Mouse (Mus musculus) liver, embryonic 15.5 days (tissue): ENCODE data around the gene Olig1. TPM values are rescaled to one million over a fixed set of nuclear protein-coding genes. Genes with fewer than 3 reads are reported as not detected.

Source experiments
- ATAC-seq: fragments of 200-750 bp; cut with Nextera tagmentation; 2 replicates; pipeline ENCODE4 v1.8.0; 2017; ENCODE audit warnings: moderate number of reproducible peaks, mild to moderate bottlenecking, moderate library complexity; ENCODE audit not compliant: insufficient read depth
- H3K27ac ChIP-seq: fragments of 300-500 bp; sonication (generic); replicated peaks from 2 replicates; pipeline ENCODE4 v1.5.1; 2015; ENCODE audit warnings: mild to moderate bottlenecking, inconsistent platforms
- H3K27me3 ChIP-seq: fragments of 300-500 bp; sonication (generic); 2 replicates; pipeline ENCODE4 v1.6.1; 2015; ENCODE audit warnings: mild to moderate bottlenecking, inconsistent platforms
- H3K36me3 ChIP-seq: fragments of 300-500 bp; sonication (generic); replicated peaks from 2 replicates; pipeline ENCODE4 v1.6.1; 2015; ENCODE audit warnings: moderate library complexity, mild to moderate bottlenecking, inconsistent platforms
- H3K4me1 ChIP-seq: fragments of 300-500 bp; sonication (generic); replicated peaks from 2 replicates; pipeline ENCODE4 v1.6.1; 2015; ENCODE audit warnings: inconsistent platforms
- H3K4me2 ChIP-seq: fragments of 300-500 bp; sonication (generic); 2 replicates; pipeline ENCODE4 v1.6.1; 2015; ENCODE audit warnings: moderate library complexity, mild to moderate bottlenecking, inconsistent platforms
- H3K4me3 ChIP-seq: fragments of 300-500 bp; sonication (generic); replicated peaks from 2 replicates; pipeline ENCODE4 v1.5.1; 2015; ENCODE audit warnings: mild to moderate bottlenecking, inconsistent platforms
- H3K9ac ChIP-seq: fragments of 300-500 bp; sonication (generic); 2 replicates; pipeline ENCODE4 v1.6.1; 2015; ENCODE audit warnings: moderate library complexity, mild to moderate bottlenecking, inconsistent platforms
- H3K9me3 ChIP-seq: fragments of 300-500 bp; sonication (generic); replicated peaks from 2 replicates; pipeline ENCODE4 v1.6.1; 2016; ENCODE audit warnings: inconsistent platforms
- WGBS: fragments of 180-500 bp; shearing (Covaris S2); methylation state at CpG from one replicate; pipeline ENCODE4 v1.1.7; 2015; ENCODE audit warnings: mixed read lengths; ENCODE audit not compliant: insufficient replicate concordance; 5-methylcytosine and 5-hydroxymethylcytosine counted together
- polyA plus RNA-seq: library from polyadenylated mRNA; unstranded; fragments of >200 nt; fragmentation: Nextera tagmentation; extraction: Ambion mirVana; gene quantifications from 2 replicates; pipeline ENCODE4 v1.2.1, GENCODE M21; 2015

Gene Olig1
- polyA plus RNA-seq, 1 experiment from 2014 or later: 0.05 TPM

DNA sequence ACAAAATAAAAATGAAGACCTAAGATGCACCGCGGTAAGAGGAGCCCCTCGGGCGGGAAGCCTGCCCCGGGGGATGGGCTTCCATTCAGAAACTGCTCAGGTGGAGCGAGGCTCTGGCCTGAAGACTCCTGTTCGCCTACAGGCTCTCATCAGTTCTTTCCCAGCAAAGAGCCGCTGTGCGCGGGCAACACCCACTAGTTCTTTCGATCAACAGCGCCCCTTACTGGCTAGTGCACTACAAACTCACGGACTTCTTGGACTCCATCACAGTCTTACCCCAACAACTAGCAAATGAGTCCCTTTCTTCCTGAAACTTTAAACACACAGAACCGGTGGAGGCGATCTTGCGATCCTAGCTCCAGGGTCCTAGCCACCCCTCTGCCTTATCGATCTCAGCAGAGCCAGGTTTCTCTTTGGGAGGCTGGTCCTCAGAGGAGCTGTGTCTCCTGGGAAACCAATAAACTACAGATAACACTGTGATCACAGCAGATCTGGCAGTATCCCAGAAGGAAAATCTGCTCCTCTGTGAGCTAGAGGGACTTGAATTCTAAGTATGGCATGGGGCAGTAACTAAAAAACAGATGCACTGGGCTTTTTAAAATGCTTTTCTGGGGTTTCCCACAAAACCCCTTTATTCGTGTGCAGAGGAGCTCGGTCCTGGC is 44.7 kb downstream of the Olig1 start:
- Histone ChIP-seq H3K36me3 (no peaks in the 10 kb centered on the region), H3K9me3 (no peaks in the 10 kb centered on the region), H3K4me1 (0 out of 2 replicates have a peak, but pooled peaks cover 5% of the 10 kb centered on the region), H3K4me2 (no peak overlapping the region), H3K27ac (no peak overlapping the region), H3K27me3 (peaks cover 54% of the 10 kb centered on the region), H3K9ac (no peak overlapping the region), H3K4me3 (no peak overlapping the region)
- no peak for ATAC-seq
- 9% methylated on average over 19 of the region's 19 CpGs for WGBS

DNA sequence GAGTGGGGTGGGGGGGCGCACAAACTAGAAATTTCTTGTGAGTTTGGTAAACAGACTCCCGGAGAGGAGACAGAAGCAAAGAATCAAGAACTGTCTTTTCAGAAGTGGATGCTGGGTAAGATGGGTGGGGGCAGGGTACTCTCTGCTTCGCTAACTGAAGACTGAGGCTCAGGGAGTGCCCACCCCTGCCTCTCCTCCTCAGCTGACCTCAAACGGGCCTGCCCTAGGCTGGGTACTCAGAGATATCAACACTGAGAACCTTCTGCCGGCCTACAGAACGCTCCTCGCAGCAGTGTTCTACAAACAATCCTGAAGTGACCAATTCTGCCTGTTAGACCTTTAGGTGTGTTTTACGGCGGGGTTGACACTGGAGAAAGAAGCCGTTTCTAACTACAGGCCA is 50.6 kb downstream of the Olig1 start:
- Histone ChIP-seq H3K4me3 (no peak overlapping the region), H3K36me3 (no peaks in the 10 kb centered on the region), H3K9ac (no peak overlapping the region), H3K4me1 (no peaks in the 10 kb centered on the region), H3K27ac (no peak overlapping the region), H3K4me2 (no peak overlapping the region), H3K27me3 (peaks cover 33% of the 10 kb centered on the region), H3K9me3 (no peaks in the 10 kb centered on the region)
- 46% methylated on average over 10 of the region's 10 CpGs for WGBS
- no peak for ATAC-seq

DNA sequence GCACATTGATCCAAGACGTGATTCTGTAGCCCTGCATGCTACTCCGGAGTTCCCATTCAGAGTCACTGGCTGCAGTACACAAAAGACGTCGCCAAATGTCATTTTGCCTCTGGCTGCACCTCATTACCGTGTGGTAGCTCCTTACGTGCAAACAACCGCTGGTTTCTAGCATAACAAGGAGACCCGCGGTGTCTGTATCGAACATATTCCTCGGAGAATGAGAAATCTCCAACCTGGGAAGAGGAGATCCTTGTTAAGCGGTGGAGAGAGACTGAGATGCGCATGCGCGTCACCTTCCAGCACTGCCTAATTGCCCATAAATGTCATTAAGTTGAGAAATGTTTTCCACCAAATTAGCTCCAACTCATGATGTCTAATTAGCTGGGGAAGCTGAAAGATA is 51.0 kb downstream of the Olig1 start:
- Histone ChIP-seq H3K9me3 (no peaks in the 10 kb centered on the region), H3K4me1 (no peaks in the 10 kb centered on the region), H3K4me2 (no peak overlapping the region), H3K4me3 (no peak overlapping the region), H3K27ac (no peak overlapping the region), H3K27me3 (peaks cover 29% of the 10 kb centered on the region), H3K36me3 (no peaks in the 10 kb centered on the region), H3K9ac (no peak overlapping the region)
- WGBS: 63% methylated on average over 15 of the region's 15 CpGs
- ATAC-seq: no peak

Other genes with a start within 250 kb of the Olig1 start
- 16.3 and 17.0 TPM in 2 replicates for gene Paxbp1, start 225.2 kb upstream of the Olig1 start, polyA plus RNA-seq
- not detected in 2 replicates for gene 4932438H23Rik, start 174.7 kb upstream of the Olig1 start, polyA plus RNA-seq
- gene Olig2, start 44.3 kb upstream of the Olig1 start, polyA plus RNA-seq: not detected in 2 replicates
- 86.9 and 90.8 TPM in 2 replicates for gene Ifnar2, start 103.0 kb downstream of the Olig1 start, polyA plus RNA-seq
- 0.31 TPM in 1 of 2 replicates, not detected in the other for gene Gm21970, start 121.9 kb downstream of the Olig1 start, polyA plus RNA-seq
- gene Il10rb, start 136.4 kb downstream of the Olig1 start, polyA plus RNA-seq: 29.9 and 34.7 TPM in 2 replicates
- 19.4 and 21.6 TPM in 2 replicates for gene Ifnar1, start 215.5 kb downstream of the Olig1 start, polyA plus RNA-seq